ENCODE assay signal across 27 mouse cellular contexts in genomic region chr13:101635837-101636236, GRCm38 (mm10).
DNase-seq lines count a peak whose midpoint lies in the region; ATAC-seq lines count a peak whose summit lies in the region.
"Had no signal": no experiment of that assay in that cellular context is flagged by ENCODE, and none has a peak within 500 bp of the region (broad histone marks: within the 10 kb centered on the region; RNA-seq: fewer than 3 reads in every experiment).

No protein-coding gene starts in this region.

- ATAC-seq in megakaryocyte, adult 5-6 weeks (ENCODE audit: poor library complexity, severe bottlenecking) = no peak
- ATAC-seq in liver, embryonic 15.5 days (ENCODE audit: insufficient read depth) = peak; percentile 66
- ATAC-seq: hindbrain, postnatal 0 days; intestine, embryonic 16.5 days; midbrain, embryonic 16.5 days; Patski had no signal

- no peak overlapping the region for H3K9ac ChIP-seq in liver, embryonic 15.5 days
- H3K9ac ChIP-seq: embryonic facial prominence, embryonic 12.5 days; heart, embryonic 13.5 days had no signal

- H3K27me3 ChIP-seq in megakaryocyte, embryonic 14.5 days (replicated peaks) = no peaks in the 10 kb centered on the region
- H3K27me3 ChIP-seq in liver, embryonic 15.5 days = 0 out of 2 replicates have a peak, but pooled peaks cover 6% of the 10 kb centered on the region
- no peaks in the 10 kb centered on the region for H3K27me3 ChIP-seq in midbrain, embryonic 10.5 days (ENCODE audit: low read depth, poor library complexity, severe bottlenecking)
- H3K27me3 ChIP-seq: CH12.LX; embryonic facial prominence, embryonic 12.5 days; heart, embryonic 13.5 days; Patski had no signal

- WGBS in liver, embryonic 15.5 days (ENCODE audit: insufficient replicate concordance) = 19% methylated on average over 1 of the region's 1 CpGs
- WGBS in midbrain, embryonic 10.5 days = 56% methylated on average over 1 of the region's 1 CpGs

- peak overlapping the region; percentile 57 for H3K4me3 ChIP-seq in megakaryocyte, embryonic 14.5 days (replicated peaks)
- H3K4me3 ChIP-seq in liver, embryonic 15.5 days (replicated peaks) = no peak overlapping the region
- no peak overlapping the region for H3K4me3 ChIP-seq in midbrain, embryonic 10.5 days
- H3K4me3 ChIP-seq: embryonic facial prominence, embryonic 12.5 days; heart, adult 2 months; heart, embryonic 13.5 days; limb, embryonic 10.5 days; myocyte had no signal

- peaks cover 51% of the 10 kb centered on the region for H3K4me1 ChIP-seq in megakaryocyte, embryonic 14.5 days
- H3K4me1 ChIP-seq in liver, embryonic 15.5 days (replicated peaks) = peaks cover 22% of the 10 kb centered on the region
- peaks cover 8% of the 10 kb centered on the region for H3K4me1 ChIP-seq in midbrain, embryonic 10.5 days
- H3K4me1 ChIP-seq: embryonic facial prominence, embryonic 12.5 days; limb, embryonic 10.5 days had no signal

- H3K4me2 ChIP-seq in liver, embryonic 15.5 days = no peak overlapping the region
- H3K4me2 ChIP-seq: embryonic facial prominence, embryonic 12.5 days; heart, embryonic 13.5 days had no signal

- no peaks in the 10 kb centered on the region for H3K36me3 ChIP-seq in megakaryocyte, embryonic 14.5 days (replicated peaks; ENCODE audit: low read length)
- no peaks in the 10 kb centered on the region for H3K36me3 ChIP-seq in liver, embryonic 15.5 days (replicated peaks)
- H3K36me3 ChIP-seq in midbrain, embryonic 10.5 days = no peaks in the 10 kb centered on the region
- H3K36me3 ChIP-seq: embryonic facial prominence, embryonic 12.5 days; G1E; heart, embryonic 13.5 days; limb, embryonic 10.5 days had no signal

- peak; percentile 17 to 23 for DNase-seq in kidney, adult 8-10 months
- DNase-seq in kidney, postnatal 4 days = no peak
- DNase-seq in left cerebral cortex, adult 8-10 months (ENCODE audit: low spot score in 2 of 2) = no peak
- no peak for DNase-seq in midbrain, embryonic 10.5 days (ENCODE audit: low spot score)
- DNase-seq: adrenal gland, adult 2 months; B cell, adult 2 months; cerebellum, adult 11-12 months; cerebellum, postnatal 25 days; gastrocnemius, postnatal 36 days; heart, adult 2 months; heart, postnatal 14 days; lung, adult 2 months; thymus, adult 18-20 months; thymus, postnatal 36 days had no signal

- 0 out of 2 replicates have a peak overlapping the region, but pooled peaks have one; percentile 25 for H3K27ac ChIP-seq in liver, embryonic 15.5 days (replicated peaks)
- no peak overlapping the region for H3K27ac ChIP-seq in midbrain, embryonic 10.5 days (replicated peaks)
- H3K27ac ChIP-seq: embryonic facial prominence, embryonic 12.5 days; heart, adult 2 months; heart, embryonic 13.5 days; hindbrain, postnatal 0 days; limb, embryonic 10.5 days had no signal

- no peaks in the 10 kb centered on the region for H3K9me3 ChIP-seq in megakaryocyte, embryonic 14.5 days
- H3K9me3 ChIP-seq in liver, embryonic 15.5 days (replicated peaks) = no peaks in the 10 kb centered on the region
- H3K9me3 ChIP-seq in midbrain, embryonic 10.5 days (replicated peaks) = no peaks in the 10 kb centered on the region
- H3K9me3 ChIP-seq: embryonic facial prominence, embryonic 12.5 days; G1E; heart, embryonic 13.5 days; limb, embryonic 10.5 days had no signal

Comparison
In these comparisons a context has a peak if more than half of its experiments do, and no peak if none do; other contexts are left out.
1. DNase-seq: peak in kidney, adult 8-10 months (2 of 2); none in kidney, postnatal 4 days (0 of 2), left cerebral cortex, adult 8-10 months (0 of 2) and midbrain, embryonic 10.5 days (single experiment).